Mouse (Mus musculus): ENCODE data around the gene Fzd2. TPM values are rescaled to one million over a fixed set of nuclear protein-coding genes. Genes with fewer than 3 reads are reported as not detected.
"Not testable (repeated sequence)": the region's sequence is repeated elsewhere in the genome, so short reads cannot be mapped to it uniquely, and the experiment has no call there.

Gene Fzd2
- polyA plus RNA-seq, 1 experiment from 2014 or later, result 31.7 TPM

DNA sequence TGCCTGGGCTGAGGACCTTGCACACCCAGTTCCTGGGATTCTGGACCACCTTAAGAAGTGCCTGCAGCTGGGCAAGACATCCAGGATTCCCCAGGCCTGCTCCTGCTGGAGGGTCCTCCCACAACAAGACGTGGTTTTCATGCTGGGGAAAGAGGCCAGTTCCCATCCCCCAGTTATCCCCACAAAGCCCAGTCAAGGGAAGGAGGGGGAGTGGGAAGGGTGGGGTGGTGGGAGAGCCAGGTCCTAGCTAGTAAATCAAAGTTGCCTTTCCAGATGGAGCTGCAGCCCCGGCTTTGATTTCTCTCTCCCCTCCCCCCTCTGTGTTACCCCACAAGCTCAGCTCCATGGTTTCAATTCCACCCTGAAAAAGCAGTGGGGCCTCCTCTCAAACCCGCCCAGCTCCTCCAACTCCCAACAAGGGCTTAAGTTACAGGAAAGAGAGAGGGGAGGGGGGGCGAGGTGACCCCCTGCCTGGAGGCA lies 8.8 kb upstream of the Fzd2 start:
- Histone ChIP-seq H3K4me3 (ENCODE audit: low read depth, low read length) (no peak overlapping the region), H3K36me3 (ENCODE audit: control insufficient read depth, insufficient read depth, low read length) (no peaks in the 10 kb centered on the region), H3K4me1 (replicated peaks; ENCODE audit: control insufficient read depth, insufficient read depth, low read length) (peaks cover 5% of the 10 kb centered on the region; the same call in 1 of the 2 replicates), H3K9me3 (ENCODE audit: control insufficient read depth, low read length) (no peaks in the 10 kb centered on the region), H3K9ac (ENCODE audit: low read depth, low read length) (peak overlapping the region; percentile 16; the same call in 1 of the 2 replicates), H3K4me2 (replicated peaks; ENCODE audit: low read depth, low read length) (no peak overlapping the region), H3K27me3 (ENCODE audit: control insufficient read depth, insufficient read depth, low read length) (no peaks in the 10 kb centered on the region), H3K27ac (ENCODE audit: low read depth, low read length) (peak overlapping the region; percentile 61; the same call in 1 of the 2 replicates)
- ATAC-seq (ENCODE audit: low FRiP score) (no peak; the same call in 1 of the 2 replicates), DNase-seq (ENCODE audit: low spot score) (peak; percentile 52)
- 3% methylated on average over 4 of the region's 4 CpGs for WGBS

- Histone ChIP-seq H3K4me1 (replicated peaks; ENCODE audit: control insufficient read depth, insufficient read depth, low read length) (peaks cover 9% of the 10 kb centered on the region), H3K9me3 (ENCODE audit: control insufficient read depth, low read length) (no peaks in the 10 kb centered on the region), H3K9ac (ENCODE audit: low read depth, low read length) (no peak overlapping the region), H3K4me2 (replicated peaks; ENCODE audit: low read depth, low read length) (no peak overlapping the region), H3K27ac (ENCODE audit: low read depth, low read length) (no peak overlapping the region), H3K4me3 (ENCODE audit: low read depth, low read length) (no peak overlapping the region), H3K36me3 (ENCODE audit: control insufficient read depth, insufficient read depth, low read length) (no peaks in the 10 kb centered on the region), H3K27me3 (ENCODE audit: control insufficient read depth, insufficient read depth, low read length) (no peaks in the 10 kb centered on the region)
- 82% methylated on average over 3 of the region's 3 CpGs for WGBS
- no peak for DNase-seq (ENCODE audit: low spot score)
- no peak for ATAC-seq (ENCODE audit: low FRiP score)
These were observed 4.3 kb upstream of the Fzd2 start for GRCm38 (mm10) chr11:102599912-102600311.

GRCm38 (mm10) chr11:102602816-102603495 lies 1.2 kb upstream of the Fzd2 start:
- Histone ChIP-seq H3K4me2 (replicated peaks; ENCODE audit: low read depth, low read length) (peak overlapping the region; percentile 78), H3K27ac (ENCODE audit: low read depth, low read length) (peak overlapping the region; percentile 99), H3K27me3 (ENCODE audit: control insufficient read depth, insufficient read depth, low read length) (no peaks in the 10 kb centered on the region), H3K9ac (ENCODE audit: low read depth, low read length) (peak overlapping the region; percentile 56), H3K4me1 (replicated peaks; ENCODE audit: control insufficient read depth, insufficient read depth, low read length) (peaks cover 5% of the 10 kb centered on the region; the same call in 1 of the 2 replicates), H3K9me3 (ENCODE audit: control insufficient read depth, low read length) (no peaks in the 10 kb centered on the region), H3K36me3 (ENCODE audit: control insufficient read depth, insufficient read depth, low read length) (no peaks in the 10 kb centered on the region), H3K4me3 (ENCODE audit: low read depth, low read length) (peak overlapping the region; percentile 87)
- peak; percentile 72 for DNase-seq (ENCODE audit: low spot score)
- under 1% methylated on average over 13 of the region's 13 CpGs for WGBS
- ATAC-seq (ENCODE audit: low FRiP score), result peak; percentile 3; the same call in 1 of the 2 replicates

DNA sequence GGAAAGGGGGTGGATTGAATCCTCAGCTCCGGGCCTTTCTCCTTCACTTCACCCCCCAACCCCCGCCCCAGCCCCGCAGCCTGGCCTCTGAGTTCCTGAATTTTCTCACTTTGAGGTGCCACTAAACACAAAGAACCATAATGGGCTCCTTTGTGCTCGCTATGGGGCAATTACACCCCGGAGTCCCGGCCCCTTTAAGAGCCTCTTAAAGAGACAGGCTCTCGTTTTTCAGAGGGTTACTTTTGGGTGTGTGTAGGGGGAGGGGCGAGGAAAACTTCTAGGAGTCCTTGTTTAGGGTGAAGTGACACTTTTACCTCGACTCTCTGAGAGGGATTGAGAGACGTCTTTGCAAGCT lies 723 bp upstream of the Fzd2 start:
- WGBS, result 0% methylated on average over 10 of the region's 10 CpGs
- DNase-seq (ENCODE audit: low spot score), result peak; percentile 86

DNA sequence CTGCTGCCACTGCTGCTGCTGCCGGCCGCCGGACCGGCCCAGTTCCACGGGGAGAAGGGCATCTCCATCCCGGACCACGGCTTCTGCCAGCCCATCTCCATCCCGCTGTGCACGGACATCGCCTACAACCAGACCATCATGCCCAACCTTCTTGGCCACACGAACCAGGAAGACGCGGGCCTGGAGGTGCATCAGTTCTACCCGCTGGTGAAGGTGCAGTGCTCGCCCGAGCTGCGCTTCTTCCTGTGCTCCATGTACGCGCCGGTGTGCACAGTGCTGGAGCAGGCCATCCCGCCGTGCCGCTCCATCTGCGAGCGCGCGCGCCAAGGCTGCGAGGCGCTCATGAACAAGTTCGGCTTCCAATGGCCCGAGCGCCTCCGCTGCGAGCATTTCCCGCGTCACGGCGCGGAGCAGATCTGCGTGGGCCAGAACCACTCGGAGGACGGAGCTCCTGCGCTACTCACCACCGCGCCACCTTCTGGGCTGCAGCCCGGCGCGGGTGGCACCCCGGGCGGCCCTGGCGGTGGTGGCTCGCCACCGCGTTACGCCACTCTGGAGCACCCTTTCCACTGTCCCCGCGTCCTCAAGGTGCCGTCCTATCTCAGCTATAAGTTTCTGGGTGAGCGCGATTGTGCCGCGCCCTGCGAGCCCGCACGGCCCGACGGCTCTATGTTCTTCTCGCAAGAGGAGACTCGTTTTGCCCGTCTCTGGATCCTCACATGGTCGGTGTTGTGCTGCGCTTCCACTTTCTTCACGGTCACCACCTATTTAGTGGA lies 769 bp downstream of the Fzd2 start:
- Histone ChIP-seq H3K27me3 (ENCODE audit: control insufficient read depth, insufficient read depth, low read length) (no peaks in the 10 kb centered on the region), H3K4me3 (ENCODE audit: low read depth, low read length) (peak overlapping the region; percentile 87), H3K4me1 (replicated peaks; ENCODE audit: control insufficient read depth, insufficient read depth, low read length) (peaks cover 19% of the 10 kb centered on the region), H3K36me3 (ENCODE audit: control insufficient read depth, insufficient read depth, low read length) (no peaks in the 10 kb centered on the region), H3K9ac (ENCODE audit: low read depth, low read length) (peak overlapping the region; percentile 96), H3K9me3 (ENCODE audit: control insufficient read depth, low read length) (no peaks in the 10 kb centered on the region), H3K27ac (ENCODE audit: low read depth, low read length) (peak overlapping the region; percentile 99), H3K4me2 (replicated peaks; ENCODE audit: low read depth, low read length) (peak overlapping the region; percentile 78)
- WGBS, result under 1% methylated on average over 70 of the region's 74 CpGs
- DNase-seq (ENCODE audit: low spot score) (no peak), ATAC-seq (ENCODE audit: low FRiP score) (peak; percentile 60)

More for the DNA sequence above, 723 bp upstream of the Fzd2 start:
- H3K9ac ChIP-seq (ENCODE audit: low read depth, low read length), result peak overlapping the region; percentile 56
- peak; percentile 71 for ATAC-seq (ENCODE audit: low FRiP score)
- no peaks in the 10 kb centered on the region for H3K9me3 ChIP-seq (ENCODE audit: control insufficient read depth, low read length)
- no peaks in the 10 kb centered on the region for H3K27me3 ChIP-seq (ENCODE audit: control insufficient read depth, insufficient read depth, low read length)
- H3K4me2 ChIP-seq (replicated peaks; ENCODE audit: low read depth, low read length), result peak overlapping the region; percentile 78
- H3K36me3 ChIP-seq (ENCODE audit: control insufficient read depth, insufficient read depth, low read length), result no peaks in the 10 kb centered on the region
- peaks cover 9% of the 10 kb centered on the region for H3K4me1 ChIP-seq (replicated peaks; ENCODE audit: control insufficient read depth, insufficient read depth, low read length)
- H3K27ac ChIP-seq (ENCODE audit: low read depth, low read length), result peak overlapping the region; percentile 99
- peak overlapping the region; percentile 87 for H3K4me3 ChIP-seq (ENCODE audit: low read depth, low read length)

DNA sequence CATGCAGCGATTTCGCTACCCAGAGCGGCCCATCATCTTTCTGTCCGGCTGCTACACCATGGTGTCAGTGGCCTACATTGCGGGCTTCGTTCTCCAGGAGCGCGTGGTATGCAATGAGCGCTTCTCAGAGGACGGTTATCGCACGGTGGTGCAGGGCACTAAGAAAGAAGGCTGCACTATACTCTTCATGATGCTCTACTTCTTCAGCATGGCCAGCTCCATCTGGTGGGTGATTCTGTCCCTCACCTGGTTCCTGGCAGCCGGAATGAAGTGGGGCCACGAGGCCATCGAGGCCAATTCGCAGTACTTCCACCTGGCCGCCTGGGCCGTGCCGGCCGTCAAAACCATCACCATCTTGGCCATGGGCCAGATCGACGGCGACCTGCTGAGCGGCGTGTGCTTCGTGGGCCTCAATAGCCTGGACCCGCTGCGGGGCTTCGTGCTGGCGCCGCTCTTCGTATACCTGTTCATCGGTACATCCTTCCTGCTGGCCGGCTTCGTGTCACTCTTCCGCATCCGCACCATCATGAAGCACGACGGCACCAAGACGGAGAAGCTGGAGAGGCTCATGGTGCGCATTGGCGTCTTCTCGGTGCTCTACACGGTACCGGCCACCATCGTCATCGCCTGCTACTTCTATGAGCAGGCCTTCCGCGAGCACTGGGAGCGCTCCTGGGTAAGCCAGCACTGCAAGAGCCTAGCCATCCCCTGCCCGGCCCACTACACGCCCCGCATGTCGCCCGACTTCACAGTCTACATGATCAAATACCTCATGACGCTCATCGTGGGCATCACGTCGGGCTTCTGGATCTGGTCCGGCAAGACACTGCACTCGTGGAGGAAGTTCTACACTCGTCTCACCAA lies 1.6 kb downstream of the Fzd2 start:
- Histone ChIP-seq H3K9ac (ENCODE audit: low read depth, low read length) (peak overlapping the region; percentile 96), H3K4me1 (replicated peaks; ENCODE audit: control insufficient read depth, insufficient read depth, low read length) (peaks cover 25% of the 10 kb centered on the region), H3K4me2 (replicated peaks; ENCODE audit: low read depth, low read length) (peak overlapping the region; percentile 78), H3K27me3 (ENCODE audit: control insufficient read depth, insufficient read depth, low read length) (no peaks in the 10 kb centered on the region), H3K27ac (ENCODE audit: low read depth, low read length) (peak overlapping the region; percentile 99), H3K9me3 (ENCODE audit: control insufficient read depth, low read length) (no peaks in the 10 kb centered on the region), H3K36me3 (ENCODE audit: control insufficient read depth, insufficient read depth, low read length) (no peaks in the 10 kb centered on the region), H3K4me3 (ENCODE audit: low read depth, low read length) (peak overlapping the region; percentile 87)
- under 1% methylated on average over 62 of the region's 62 CpGs for WGBS
- DNase-seq (ENCODE audit: low spot score) (peak; percentile 70), ATAC-seq (ENCODE audit: low FRiP score) (no peak)

DNA sequence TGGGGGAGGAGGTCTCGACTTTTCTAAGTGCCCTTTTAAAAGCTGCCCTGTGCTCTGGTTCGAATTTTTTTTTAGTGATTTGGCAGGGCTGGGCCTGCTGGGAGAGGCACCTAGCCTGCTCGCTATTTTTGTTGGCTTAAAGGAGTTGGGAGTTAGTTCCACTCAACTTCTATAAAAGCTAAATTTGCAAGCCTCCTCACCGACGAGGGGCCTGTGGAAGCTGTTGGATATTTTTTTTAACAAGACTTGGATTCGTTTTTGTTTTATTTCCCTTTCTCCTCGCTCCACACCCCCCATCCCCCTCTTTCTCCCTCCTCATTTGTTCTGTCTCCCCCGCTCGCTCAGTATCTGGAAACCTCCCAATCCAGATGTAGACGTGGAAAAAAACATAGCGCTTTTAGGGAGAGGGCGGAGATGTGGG lies 2.6 kb downstream of the Fzd2 start:
- under 1% methylated on average over 12 of the region's 12 CpGs for WGBS
- Histone ChIP-seq H3K27me3 (ENCODE audit: control insufficient read depth, insufficient read depth, low read length) (no peaks in the 10 kb centered on the region), H3K9me3 (ENCODE audit: control insufficient read depth, low read length) (no peaks in the 10 kb centered on the region), H3K4me2 (replicated peaks; ENCODE audit: low read depth, low read length) (peak overlapping the region; percentile 78), H3K4me1 (replicated peaks; ENCODE audit: control insufficient read depth, insufficient read depth, low read length) (peaks cover 28% of the 10 kb centered on the region), H3K4me3 (ENCODE audit: low read depth, low read length) (peak overlapping the region; percentile 87), H3K9ac (ENCODE audit: low read depth, low read length) (peak overlapping the region; percentile 96), H3K36me3 (ENCODE audit: control insufficient read depth, insufficient read depth, low read length) (no peaks in the 10 kb centered on the region), H3K27ac (ENCODE audit: low read depth, low read length) (peak overlapping the region; percentile 67)
- ATAC-seq (ENCODE audit: low FRiP score) (no peak), DNase-seq (ENCODE audit: low spot score) (no peak)

GRCm38 (mm10) chr11:102607201-102607600 lies 3.0 kb downstream of the Fzd2 start:
- Histone ChIP-seq H3K9ac (ENCODE audit: low read depth, low read length) (peak overlapping the region; percentile 96), H3K4me3 (ENCODE audit: low read depth, low read length) (peak overlapping the region; percentile 87), H3K27ac (ENCODE audit: low read depth, low read length) (peak overlapping the region; percentile 67), H3K4me2 (replicated peaks; ENCODE audit: low read depth, low read length) (peak overlapping the region; percentile 78), H3K4me1 (replicated peaks; ENCODE audit: control insufficient read depth, insufficient read depth, low read length) (peaks cover 28% of the 10 kb centered on the region)
- H3K27me3 ChIP-seq (ENCODE audit: control insufficient read depth, insufficient read depth, low read length); ATAC-seq (ENCODE audit: low FRiP score); H3K36me3 ChIP-seq (ENCODE audit: control insufficient read depth, insufficient read depth, low read length); H3K9me3 ChIP-seq (ENCODE audit: control insufficient read depth, low read length); DNase-seq (ENCODE audit: low spot score): not testable (repeated sequence)
- 0% methylated on average over 11 of the region's 12 CpGs for WGBS

Measured in hindbrain, embryonic 11.5 days (tissue).